Mouse (Mus musculus) liver, postnatal 0 days (tissue): ENCODE data around the gene Pde8a.

Source experiments
- CTCF ChIP-seq: sonication (generic); IDR thresholded peaks from 2 replicates; pipeline ENCODE4 v1.5.1; 2016; ENCODE audit warnings: antibody characterized with exemption, low read depth
- EP300 ChIP-seq: IDR thresholded peaks from 2 replicates; pipeline ENCODE4 v1.6.1; 2016; ENCODE audit warnings: antibody characterized with exemption, low read depth, mild to moderate bottlenecking

GRCm38 (mm10) chr7:81254579-81254978, 41.2 kb downstream of the Pde8a start:
- TF ChIP-seq CTCF (no peak), EP300 (no peak)
